Mouse (Mus musculus) intestine, embryonic 15.5 days (tissue): Measurements from ENCODE around the gene Setd4. TPM values are rescaled to one million over a fixed set of nuclear protein-coding genes. Genes with fewer than 3 reads are reported as not detected.
"Not testable (repeated sequence)": the region's sequence is repeated elsewhere in the genome, so short reads cannot be mapped to it uniquely, and the experiment has no call there.

Source experiments
- ATAC-seq: fragments of 200-750 bp; cut with Nextera tagmentation; 2 replicates; pipeline ENCODE4 v1.8.0; 2017; ENCODE audit warnings: moderate TSS enrichment, moderate library complexity
- H3K27ac ChIP-seq: fragments of 300-500 bp; sonication (generic); 2 replicates; pipeline ENCODE4 v1.5.1; 2015; ENCODE audit warnings: mild to moderate bottlenecking, inconsistent platforms
- H3K27me3 ChIP-seq: fragments of 300-500 bp; sonication (generic); replicated peaks from 2 replicates; pipeline ENCODE4 v1.6.1; 2015; ENCODE audit warnings: inconsistent platforms
- H3K36me3 ChIP-seq: fragments of 300-500 bp; sonication (generic); 2 replicates; pipeline ENCODE4 v1.6.1; 2015; ENCODE audit warnings: inconsistent platforms
- H3K4me1 ChIP-seq: fragments of 300-500 bp; sonication (generic); replicated peaks from 2 replicates; pipeline ENCODE4 v1.6.1; 2015; ENCODE audit warnings: inconsistent platforms
- H3K4me2 ChIP-seq: fragments of 300-500 bp; sonication (generic); replicated peaks from 2 replicates; pipeline ENCODE4 v1.6.1; 2015; ENCODE audit warnings: mild to moderate bottlenecking, inconsistent platforms
- H3K4me3 ChIP-seq: fragments of 300-500 bp; sonication (generic); replicated peaks from 2 replicates; pipeline ENCODE4 v1.5.1; 2015; ENCODE audit warnings: inconsistent platforms
- H3K9ac ChIP-seq: fragments of 300-500 bp; sonication (generic); 2 replicates; pipeline ENCODE4 v1.6.1; 2015; ENCODE audit warnings: inconsistent platforms
- H3K9me3 ChIP-seq: fragments of 300-500 bp; sonication (generic); 2 replicates; pipeline ENCODE4 v1.6.1; 2016; ENCODE audit warnings: inconsistent platforms
- WGBS: fragments of 180-500 bp; shearing (Covaris S2); methylation state at CpG from one replicate; pipeline ENCODE4 v1.1.7; 2015; 5-methylcytosine and 5-hydroxymethylcytosine counted together
- polyA plus RNA-seq: library from polyadenylated mRNA; unstranded; fragments of >200 nt; fragmentation: Nextera tagmentation; extraction: Ambion mirVana; gene quantifications from 2 replicates; pipeline ENCODE4 v1.2.1, GENCODE M21; 2015

Setd4 gene
- polyA plus RNA-seq = 8.7 and 9.9 TPM in 2 replicates

DNA sequence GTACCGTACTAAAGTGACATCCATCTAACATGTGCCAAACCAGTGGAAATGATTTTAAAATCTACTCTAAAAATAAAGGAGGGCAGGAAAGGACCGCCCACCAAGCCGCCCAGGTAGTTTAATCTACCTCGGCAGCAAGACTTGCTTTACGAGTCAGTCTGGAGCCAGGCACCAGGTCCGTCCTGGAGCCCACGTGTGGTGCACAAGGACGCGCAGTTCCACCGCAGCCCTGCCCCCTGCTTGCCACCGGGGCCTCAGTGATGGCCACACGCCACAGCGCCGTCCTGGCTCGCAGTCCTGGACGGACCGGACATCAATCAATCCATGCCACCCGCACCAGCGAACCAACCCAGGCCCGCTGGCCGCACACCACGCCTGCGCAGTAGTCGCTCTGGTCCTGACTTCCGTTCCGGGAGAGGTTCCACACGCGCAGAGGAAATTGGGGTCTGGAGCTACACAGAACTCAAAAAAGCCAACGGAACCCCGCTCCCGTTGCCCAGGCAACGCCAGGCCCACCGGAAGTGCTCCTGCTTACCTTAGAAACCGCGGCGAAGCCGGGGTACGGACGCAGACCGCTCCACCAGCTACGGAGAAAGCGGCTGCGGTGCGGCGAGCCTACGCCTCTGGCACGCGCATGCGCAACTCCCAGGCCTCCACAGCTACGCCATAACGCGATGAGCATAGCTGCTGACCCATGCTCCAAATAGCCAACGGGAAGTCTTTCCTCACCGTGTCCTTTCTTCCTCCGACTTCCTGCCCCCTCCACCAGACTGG is at the start of gene Setd4:
TSS of gene Setd4 (minus strand) at position 625 of the 774 bp plus-strand sequence.
- Histone ChIP-seq H3K9me3 (no peaks in the 10 kb centered on the region), H3K4me3 (peak within 1 kb of the TSS; percentile 72), H3K4me1 (peaks cover 7% of the 10 kb centered on the region; the same call in 1 of the 2 replicates), H3K27ac (peak within 1 kb of the TSS; percentile 91), H3K36me3 (no peaks in the 10 kb centered on the region), H3K9ac (peak within 1 kb of the TSS; percentile 75), H3K27me3 (no peaks in the 10 kb centered on the region), H3K4me2 (peak within 1 kb of the TSS; percentile 89)
- ATAC-seq = peak; percentile 93
- 1% methylated on average over 55 of the region's 55 CpGs for WGBS

DNA sequence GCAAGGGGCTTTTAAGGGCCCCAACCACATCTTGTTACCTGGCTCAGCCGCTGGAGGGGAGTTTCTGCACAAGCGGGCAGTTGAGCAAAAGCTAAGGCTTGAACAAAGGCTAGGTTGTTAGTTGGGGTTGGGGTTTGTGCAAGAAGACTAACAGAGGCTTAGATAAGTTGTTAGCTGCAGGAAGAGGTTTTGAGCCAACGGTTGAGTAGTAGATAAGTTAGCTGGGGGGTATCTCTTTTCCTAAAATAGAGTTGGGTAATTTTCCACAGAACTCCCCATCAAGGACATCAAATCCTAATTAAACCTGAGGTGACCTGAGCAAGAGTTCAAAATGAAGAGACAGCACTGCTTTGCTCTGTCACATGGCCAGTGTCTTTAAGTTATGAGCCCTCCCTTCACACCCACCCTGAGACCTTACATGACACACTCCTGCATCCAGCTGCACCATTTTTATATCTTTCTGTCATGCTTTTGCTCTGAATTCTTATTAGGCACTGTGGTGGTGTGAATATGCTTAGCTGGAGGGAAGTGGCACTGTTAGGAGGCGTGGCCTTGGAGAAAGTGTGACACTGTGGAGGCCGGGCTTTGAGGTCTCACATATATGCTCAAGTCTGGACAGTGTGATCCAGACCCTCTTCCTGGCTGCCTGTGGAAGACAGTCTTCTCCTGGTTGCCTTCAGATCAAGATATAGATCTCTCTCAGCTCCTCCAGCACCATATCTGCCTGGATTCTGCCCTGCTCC is 44.7 kb upstream of the Setd4 start:
- Histone ChIP-seq H3K4me3 (no peak overlapping the region), H3K27ac (no peak overlapping the region), H3K9ac (no peak overlapping the region), H3K27me3 (no peaks in the 10 kb centered on the region), H3K9me3 (no peaks in the 10 kb centered on the region), H3K4me1 (no peaks in the 10 kb centered on the region), H3K4me2 (no peak overlapping the region), H3K36me3 (no peaks in the 10 kb centered on the region)
- no peak for ATAC-seq
- 83% methylated on average over 5 of the region's 5 CpGs for WGBS

DNA sequence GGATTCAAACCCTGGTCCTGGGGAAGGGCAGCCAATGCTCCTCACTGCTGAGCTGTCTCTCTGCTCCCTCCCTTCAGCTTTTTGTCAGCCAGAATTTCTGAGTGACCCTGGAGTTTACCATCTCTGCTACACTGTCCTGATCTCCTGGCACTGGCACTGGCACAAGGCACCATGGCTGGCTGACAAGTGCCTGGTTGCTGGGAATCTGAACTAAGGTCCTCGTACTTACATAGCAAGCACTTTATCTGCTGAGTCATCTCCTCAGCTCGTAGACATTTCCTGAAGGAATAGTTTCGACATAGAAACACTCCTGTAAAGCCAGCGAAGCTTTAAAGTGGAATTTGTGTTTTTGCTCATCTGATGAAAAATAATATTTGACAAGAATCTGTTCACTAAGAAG is 40.1 kb upstream of the Setd4 start:
- no peak overlapping the region for H3K4me3 ChIP-seq
- no peaks in the 10 kb centered on the region for H3K9me3 ChIP-seq
- H3K36me3 ChIP-seq = no peaks in the 10 kb centered on the region
- ATAC-seq = no peak
- WGBS = 61% methylated on average over 4 of the region's 4 CpGs
- no peaks in the 10 kb centered on the region for H3K27me3 ChIP-seq
- no peak overlapping the region for H3K27ac ChIP-seq
- H3K4me1 ChIP-seq = no peaks in the 10 kb centered on the region
- H3K9ac ChIP-seq = no peak overlapping the region
- no peak overlapping the region for H3K4me2 ChIP-seq

DNA sequence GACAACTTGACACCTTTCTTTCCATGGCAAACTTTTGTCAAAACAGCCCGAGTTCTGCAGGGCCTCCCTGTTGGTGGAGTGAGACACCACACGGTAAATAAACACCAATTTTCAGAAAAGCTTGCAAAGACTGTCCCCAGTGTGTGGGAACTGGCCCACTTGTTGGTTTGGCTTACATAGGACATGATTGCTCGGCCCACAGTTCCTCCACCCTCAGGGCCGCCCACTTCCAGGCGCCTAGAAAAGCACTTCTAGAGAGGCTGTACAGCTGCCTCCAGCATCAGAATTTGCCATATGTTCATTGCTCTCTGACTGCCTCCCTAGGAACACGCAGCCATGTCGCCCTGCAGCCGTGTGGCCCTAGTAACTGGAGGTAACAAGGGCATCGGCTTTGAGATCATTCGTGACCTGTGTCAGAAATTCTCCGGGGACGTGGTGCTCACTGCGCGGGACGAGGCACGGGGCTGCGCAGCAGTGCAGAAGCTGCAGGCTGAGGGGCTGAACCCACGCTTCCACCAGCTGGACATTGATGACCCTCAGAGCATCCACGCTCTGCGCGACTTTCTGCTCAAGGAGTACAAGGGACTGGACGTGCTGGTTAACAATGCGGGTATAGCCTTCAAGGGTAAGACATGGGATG is 24.0 kb upstream of the Setd4 start, which contains the start of gene Gm5678:
TSS of gene Gm5678 (plus strand) at position 337 of the 640 bp plus-strand sequence.
- 79% methylated on average over 23 of the region's 23 CpGs for WGBS
- H3K9me3 ChIP-seq = no peaks in the 10 kb centered on the region
- no peak within 1 kb of the TSS for H3K4me3 ChIP-seq
- 0 out of 2 replicates have a peak within 1 kb of the TSS, but pooled peaks have one; percentile 5 for H3K9ac ChIP-seq
- H3K27me3 ChIP-seq = no peaks in the 10 kb centered on the region
- no peaks in the 10 kb centered on the region for H3K4me1 ChIP-seq
- ATAC-seq = no peak
- no peaks in the 10 kb centered on the region for H3K36me3 ChIP-seq
- H3K27ac ChIP-seq = no peak within 1 kb of the TSS
- no peak within 1 kb of the TSS for H3K4me2 ChIP-seq

DNA sequence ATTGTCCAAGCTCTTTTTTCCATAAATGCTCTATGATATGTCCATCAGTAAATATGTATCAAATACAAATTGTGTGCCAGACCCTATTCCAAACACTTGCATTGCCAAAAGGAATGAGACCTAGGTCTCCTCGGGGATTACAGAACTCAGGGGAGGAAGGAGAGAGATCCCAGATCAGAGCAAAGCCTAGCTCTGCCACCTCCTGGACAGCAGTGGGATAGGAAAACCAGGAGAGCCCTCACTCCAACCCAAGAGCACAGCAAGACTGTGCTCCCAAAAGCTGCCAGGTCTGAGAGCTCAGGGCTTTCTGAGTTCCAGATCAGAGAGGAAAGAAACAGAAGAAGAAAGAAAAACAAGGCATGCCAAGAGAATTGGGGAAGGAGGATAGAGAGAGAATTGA is 22.9 kb upstream of the Setd4 start:
- no peak overlapping the region for H3K27ac ChIP-seq
- 7% methylated on average over 1 of the region's 1 CpGs for WGBS
- no peak for ATAC-seq

DNA sequence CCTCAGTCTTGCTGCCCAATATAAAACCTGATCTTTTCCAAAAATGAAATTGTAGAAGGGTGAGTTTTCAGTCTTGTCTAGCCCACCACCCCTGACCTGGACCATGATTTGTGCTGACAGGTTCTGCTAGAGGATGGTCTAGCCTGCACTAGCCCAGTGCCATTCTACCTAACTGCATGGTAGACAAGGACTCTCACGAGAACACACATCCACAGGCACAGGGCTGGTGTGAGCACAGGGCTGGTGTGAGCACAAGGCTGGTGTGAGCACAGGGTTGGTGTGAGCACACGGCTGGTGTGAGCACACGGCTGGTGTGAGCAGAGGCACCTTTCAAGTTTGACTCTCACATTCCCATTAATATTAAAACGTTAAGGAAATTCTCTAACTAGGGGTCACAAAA is 20.8 kb upstream of the Setd4 start:
- Histone ChIP-seq H3K27ac (no peak overlapping the region), H3K36me3 (no peaks in the 10 kb centered on the region), H3K9ac (no peak overlapping the region), H3K27me3 (no peaks in the 10 kb centered on the region), H3K4me3 (no peak overlapping the region), H3K9me3 (no peaks in the 10 kb centered on the region), H3K4me2 (no peak overlapping the region), H3K4me1 (no peaks in the 10 kb centered on the region)
- WGBS = 79% methylated on average over 4 of the region's 4 CpGs
- ATAC-seq = no peak

More for the DNA sequence above, 22.9 kb upstream of the Setd4 start:
- Histone ChIP-seq H3K9me3 (no peaks in the 10 kb centered on the region), H3K9ac (no peak overlapping the region), H3K4me1 (no peaks in the 10 kb centered on the region), H3K4me2 (no peak overlapping the region), H3K27me3 (no peaks in the 10 kb centered on the region), H3K36me3 (no peaks in the 10 kb centered on the region), H3K4me3 (no peak overlapping the region)

DNA sequence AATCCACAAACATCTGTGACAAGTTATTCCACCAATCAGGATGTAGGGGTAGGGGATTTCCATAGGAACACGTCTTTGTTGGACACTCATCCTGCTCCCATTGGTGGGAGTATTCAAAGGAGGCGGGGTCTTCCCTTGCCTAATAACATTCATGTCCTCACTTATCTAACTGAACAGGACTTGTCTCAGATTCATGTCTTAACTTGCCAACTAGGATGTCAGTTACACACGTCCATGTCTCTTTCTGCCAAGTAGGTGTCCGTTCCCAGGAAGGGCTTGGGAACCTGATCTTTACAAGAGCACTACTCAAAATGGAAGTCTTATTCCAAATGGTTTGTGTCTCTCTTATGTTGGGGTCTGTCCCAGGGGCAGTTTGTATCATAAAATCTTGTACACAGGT is 19.9 kb upstream of the Setd4 start:
- not testable (repeated sequence) for H3K27me3 ChIP-seq, H3K4me3 ChIP-seq, H3K4me2 ChIP-seq, H3K9me3 ChIP-seq, H3K4me1 ChIP-seq, ATAC-seq, H3K27ac ChIP-seq, H3K9ac ChIP-seq, H3K36me3 ChIP-seq
- WGBS = 88% methylated on average over 4 of the region's 4 CpGs

DNA sequence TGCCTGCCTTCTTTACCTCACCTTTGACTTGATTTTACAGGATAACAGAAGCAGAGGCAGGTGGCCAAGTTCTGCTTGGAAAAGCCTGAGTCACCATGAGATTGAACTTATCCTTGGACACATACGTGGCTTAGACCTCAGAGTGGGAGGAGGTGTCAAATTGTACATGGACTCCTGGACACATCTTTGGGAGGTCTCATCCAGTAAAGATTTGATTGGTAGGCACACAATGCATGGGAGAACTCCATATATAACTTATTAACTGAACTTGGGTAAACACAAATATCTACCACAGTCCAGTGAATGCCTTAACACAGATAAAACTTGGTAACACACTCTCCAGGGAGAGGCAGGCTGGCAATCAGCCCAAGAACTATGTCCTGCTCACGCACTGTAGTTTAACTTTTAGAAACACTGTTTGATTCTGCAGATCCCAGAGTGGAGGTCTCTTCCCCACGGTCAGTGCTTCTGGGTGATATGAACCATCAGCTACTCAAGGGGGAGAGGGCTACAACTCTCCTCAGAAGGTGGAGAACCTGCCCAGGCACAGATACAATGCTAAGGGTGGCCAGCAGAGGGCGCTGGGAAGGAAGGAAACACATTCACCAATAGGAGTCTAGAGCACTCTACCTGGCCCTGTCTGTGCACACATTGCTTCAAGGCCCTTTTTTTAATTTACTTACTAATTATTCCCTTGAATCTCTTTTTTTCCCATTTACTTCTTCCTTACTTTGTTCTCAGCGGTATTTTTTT is 11.4 kb upstream of the Setd4 start:
- H3K4me2 ChIP-seq = no peak overlapping the region
- H3K27me3 ChIP-seq = no peaks in the 10 kb centered on the region
- no peaks in the 10 kb centered on the region for H3K36me3 ChIP-seq
- no peak overlapping the region for H3K4me3 ChIP-seq
- WGBS = 27% methylated on average over 5 of the region's 5 CpGs
- H3K27ac ChIP-seq = no peak overlapping the region
- no peak overlapping the region for H3K9ac ChIP-seq
- no peaks in the 10 kb centered on the region for H3K9me3 ChIP-seq
- ATAC-seq = peak; percentile 86
- no peaks in the 10 kb centered on the region for H3K4me1 ChIP-seq

DNA sequence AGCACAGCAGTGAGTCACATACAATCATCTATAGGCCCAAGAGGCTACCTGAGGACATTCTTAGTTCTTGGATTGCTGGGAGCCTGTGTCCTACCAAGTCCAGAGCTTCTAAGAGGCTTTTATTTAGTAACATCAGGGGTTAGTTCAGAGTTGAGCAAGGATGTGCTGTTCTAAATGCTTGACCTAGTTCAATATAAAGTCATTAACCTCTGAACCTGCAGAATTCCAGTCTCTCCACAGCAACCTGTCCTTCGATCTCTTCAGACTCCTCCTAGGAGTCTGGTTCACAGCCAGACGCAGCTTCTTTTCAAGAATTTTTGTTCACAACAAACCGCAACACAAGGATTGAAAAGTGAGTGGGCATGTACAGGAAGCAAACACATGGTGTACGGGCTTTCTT is 7.1 kb upstream of the Setd4 start:
- no peak overlapping the region for H3K4me3 ChIP-seq
- 81% methylated on average over 4 of the region's 4 CpGs for WGBS
- peaks cover 4% of the 10 kb centered on the region; the same call in 1 of the 2 replicates for H3K4me1 ChIP-seq
- no peak overlapping the region for H3K9ac ChIP-seq
- H3K4me2 ChIP-seq = no peak overlapping the region
- H3K9me3 ChIP-seq = no peaks in the 10 kb centered on the region
- no peaks in the 10 kb centered on the region for H3K27me3 ChIP-seq
- no peaks in the 10 kb centered on the region for H3K36me3 ChIP-seq
- ATAC-seq = no peak
- no peak overlapping the region for H3K27ac ChIP-seq

DNA sequence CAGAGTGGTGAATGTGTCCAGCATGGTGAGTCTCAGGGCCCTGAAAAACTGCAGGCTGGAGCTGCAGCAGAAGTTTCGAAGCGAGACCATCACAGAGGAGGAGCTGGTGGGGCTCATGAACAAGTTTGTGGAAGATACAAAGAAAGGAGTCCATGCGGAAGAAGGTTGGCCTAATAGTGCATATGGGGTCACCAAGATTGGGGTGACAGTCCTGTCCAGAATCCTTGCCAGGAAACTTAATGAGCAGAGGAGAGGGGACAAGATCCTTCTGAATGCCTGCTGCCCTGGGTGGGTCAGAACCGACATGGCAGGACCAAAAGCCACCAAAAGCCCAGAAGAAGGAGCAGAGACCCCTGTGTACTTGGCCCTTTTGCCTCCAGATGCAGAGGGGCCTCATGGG is 5.9 kb upstream of the Setd4 start:
- Histone ChIP-seq H3K9me3 (no peaks in the 10 kb centered on the region), H3K27me3 (no peaks in the 10 kb centered on the region), H3K27ac (no peak overlapping the region), H3K4me2 (no peak overlapping the region), H3K9ac (no peak overlapping the region), H3K36me3 (no peaks in the 10 kb centered on the region), H3K4me3 (no peak overlapping the region), H3K4me1 (peaks cover 6% of the 10 kb centered on the region; the same call in 1 of the 2 replicates)
- WGBS = 90% methylated on average over 4 of the region's 4 CpGs
- ATAC-seq = no peak

DNA sequence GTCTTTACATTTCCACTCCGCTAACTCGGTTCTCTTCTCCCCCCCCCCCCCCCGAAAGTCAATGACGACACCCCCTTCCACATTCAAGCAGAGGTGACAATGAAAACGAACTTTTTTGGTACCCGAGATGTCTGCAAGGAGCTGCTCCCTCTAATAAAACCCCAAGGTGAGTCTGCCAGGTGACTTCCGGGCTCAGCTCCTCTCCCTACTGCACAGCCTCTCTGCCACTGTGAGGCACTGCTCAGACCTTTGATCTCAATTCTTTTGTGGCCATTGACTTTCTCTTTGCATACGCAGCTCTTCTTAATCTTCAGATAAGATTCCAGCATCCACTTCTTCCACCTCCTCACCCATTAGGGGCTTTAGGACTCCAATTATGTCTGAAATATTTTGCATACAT is 4.9 kb upstream of the Setd4 start:
- H3K4me1 ChIP-seq = peaks cover 11% of the 10 kb centered on the region; the same call in 1 of the 2 replicates
- no peak overlapping the region for H3K27ac ChIP-seq
- H3K27me3 ChIP-seq = no peaks in the 10 kb centered on the region
- peak overlapping the region; percentile 61 for H3K4me3 ChIP-seq
- peak; percentile 27; the same call in 1 of the 2 replicates for ATAC-seq
- H3K4me2 ChIP-seq = peak overlapping the region; percentile 79
- H3K36me3 ChIP-seq = no peaks in the 10 kb centered on the region
- H3K9ac ChIP-seq = no peak overlapping the region
- no peaks in the 10 kb centered on the region for H3K9me3 ChIP-seq
- WGBS = 65% methylated on average over 8 of the region's 8 CpGs
